Mouse (Mus musculus) intestine, embryonic 15.5 days (tissue): ENCODE measurements around the gene Lcn6. TPM values are rescaled to one million over a fixed set of nuclear protein-coding genes. Genes with fewer than 3 reads are reported as not detected.
"Not testable (repeated sequence)": the region's sequence is repeated elsewhere in the genome, so short reads cannot be mapped to it uniquely, and the experiment has no call there.

ENCODE experiments used
- ATAC-seq: fragments of 200-750 bp; cut with Nextera tagmentation; 2 replicates; pipeline ENCODE4 v1.8.0; 2017; ENCODE audit warnings: moderate TSS enrichment, moderate library complexity
- H3K27ac ChIP-seq: fragments of 300-500 bp; sonication (generic); 2 replicates; pipeline ENCODE4 v1.5.1; 2015; ENCODE audit warnings: mild to moderate bottlenecking, inconsistent platforms
- H3K27me3 ChIP-seq: fragments of 300-500 bp; sonication (generic); replicated peaks from 2 replicates; pipeline ENCODE4 v1.6.1; 2015; ENCODE audit warnings: inconsistent platforms
- H3K36me3 ChIP-seq: fragments of 300-500 bp; sonication (generic); 2 replicates; pipeline ENCODE4 v1.6.1; 2015; ENCODE audit warnings: inconsistent platforms
- H3K4me1 ChIP-seq: fragments of 300-500 bp; sonication (generic); replicated peaks from 2 replicates; pipeline ENCODE4 v1.6.1; 2015; ENCODE audit warnings: inconsistent platforms
- H3K4me2 ChIP-seq: fragments of 300-500 bp; sonication (generic); replicated peaks from 2 replicates; pipeline ENCODE4 v1.6.1; 2015; ENCODE audit warnings: mild to moderate bottlenecking, inconsistent platforms
- H3K4me3 ChIP-seq: fragments of 300-500 bp; sonication (generic); replicated peaks from 2 replicates; pipeline ENCODE4 v1.5.1; 2015; ENCODE audit warnings: inconsistent platforms
- H3K9ac ChIP-seq: fragments of 300-500 bp; sonication (generic); 2 replicates; pipeline ENCODE4 v1.6.1; 2015; ENCODE audit warnings: inconsistent platforms
- H3K9me3 ChIP-seq: fragments of 300-500 bp; sonication (generic); 2 replicates; pipeline ENCODE4 v1.6.1; 2016; ENCODE audit warnings: inconsistent platforms
- WGBS: fragments of 180-500 bp; shearing (Covaris S2); methylation state at CpG from one replicate; pipeline ENCODE4 v1.1.7; 2015; 5-methylcytosine and 5-hydroxymethylcytosine counted together
- polyA plus RNA-seq: library from polyadenylated mRNA; unstranded; fragments of >200 nt; fragmentation: Nextera tagmentation; extraction: Ambion mirVana; gene quantifications from 2 replicates; pipeline ENCODE4 v1.2.1, GENCODE M21; 2015

Gene Lcn6
- polyA plus RNA-seq, 1 experiment from 2014 or later, result not detected

- Histone ChIP-seq H3K4me1 (peaks cover 12% of the 10 kb centered on the region), H3K4me3 (0 out of 2 replicates have a peak overlapping the region, but pooled peaks have one; percentile 8), H3K27ac (no peak overlapping the region), H3K9ac (no peak overlapping the region), H3K9me3 (no peaks in the 10 kb centered on the region), H3K27me3 (no peaks in the 10 kb centered on the region), H3K36me3 (peaks cover 3% of the 10 kb centered on the region; the same call in 1 of the 2 replicates), H3K4me2 (peak overlapping the region; percentile 40)
- WGBS, result 68% methylated on average over 2 of the region's 2 CpGs
- ATAC-seq, result no peak
Observed at GRCm38 (mm10) chr2:25708121-25708520, 31.5 kb downstream of the Lcn6 start.

- not testable (repeated sequence) for H3K9me3 ChIP-seq, H3K27me3 ChIP-seq, ATAC-seq, H3K27ac ChIP-seq, H3K4me3 ChIP-seq, H3K9ac ChIP-seq, H3K36me3 ChIP-seq
- Histone ChIP-seq H3K4me2 (peak overlapping the region; percentile 40; the same call in 1 of the 2 replicates), H3K4me1 (peaks cover 12% of the 10 kb centered on the region)
- 89% methylated on average over 1 of the region's 1 CpGs for WGBS
Observed at GRCm38 (mm10) chr2:25709056-25709455, 32.5 kb downstream of the Lcn6 start.

GRCm38 (mm10) chr2:25709791-25710190 lies 33.2 kb downstream of the Lcn6 start:
- H3K4me3 ChIP-seq, H3K36me3 ChIP-seq, H3K4me2 ChIP-seq, H3K9me3 ChIP-seq, ATAC-seq, H3K9ac ChIP-seq, H3K27ac ChIP-seq, H3K27me3 ChIP-seq: not testable (repeated sequence)
- WGBS, result 66% methylated on average over 2 of the region's 2 CpGs
- peaks cover 12% of the 10 kb centered on the region for H3K4me1 ChIP-seq

- H3K27ac ChIP-seq, result 0 out of 2 replicates have a peak overlapping the region, but pooled peaks have one; percentile 32
- peak; percentile 55 for ATAC-seq
Observed at GRCm38 (mm10) chr2:25711641-25712040, 35.1 kb downstream of the Lcn6 start.

GRCm38 (mm10) chr2:25717222-25717621 lies 40.6 kb downstream of the Lcn6 start:
- H3K9me3 ChIP-seq, result no peaks in the 10 kb centered on the region
- H3K4me2 ChIP-seq, result no peak overlapping the region
- ATAC-seq, result no peak

More at GRCm38 (mm10) chr2:25711641-25712040, 35.1 kb downstream of the Lcn6 start:
- 11% methylated on average over 3 of the region's 3 CpGs for WGBS
- peaks cover 12% of the 10 kb centered on the region for H3K4me1 ChIP-seq
- not testable (repeated sequence) for H3K4me2 ChIP-seq, H3K36me3 ChIP-seq, H3K9me3 ChIP-seq, H3K27me3 ChIP-seq, H3K4me3 ChIP-seq, H3K9ac ChIP-seq

More at GRCm38 (mm10) chr2:25717222-25717621, 40.6 kb downstream of the Lcn6 start:
- no peaks in the 10 kb centered on the region for H3K4me1 ChIP-seq
- no peaks in the 10 kb centered on the region for H3K27me3 ChIP-seq
- H3K9ac ChIP-seq, result no peak overlapping the region
- no peak overlapping the region for H3K27ac ChIP-seq
- H3K36me3 ChIP-seq, result no peaks in the 10 kb centered on the region
- H3K4me3 ChIP-seq, result no peak overlapping the region

Other genes with a start within 250 kb of the Lcn6 start
- 2.8 and 3.7 TPM in 2 replicates for gene Abca2, start 248.1 kb upstream of the Lcn6 start, polyA plus RNA-seq
- 2.2 and 3.0 TPM in 2 replicates for gene Clic3, start 219.9 kb upstream of the Lcn6 start, polyA plus RNA-seq
- gene Paxx, start 215.7 kb upstream of the Lcn6 start, polyA plus RNA-seq, result 28.0 and 33.2 TPM in 2 replicates
- gene Ptgds, start 206.7 kb upstream of the Lcn6 start, polyA plus RNA-seq, result 4.6 and 5.8 TPM in 2 replicates
- gene Lcn12, start 182.9 kb upstream of the Lcn6 start, polyA plus RNA-seq, result not detected in 2 replicates
- gene Fbxw5, start 176.0 kb upstream of the Lcn6 start, polyA plus RNA-seq, result 57.5 and 65.2 TPM in 2 replicates
- gene C8g, start 175.1 kb upstream of the Lcn6 start, polyA plus RNA-seq, result 5.4 and 8.3 TPM in 2 replicates
- 26.7 and 32.4 TPM in 2 replicates for gene Traf2, start 129.8 kb upstream of the Lcn6 start, polyA plus RNA-seq
- gene Edf1, start 118.9 kb upstream of the Lcn6 start, polyA plus RNA-seq, result 339 and 367 TPM in 2 replicates
- gene Mamdc4, start 101.9 kb upstream of the Lcn6 start, polyA plus RNA-seq, result 297 and 389 TPM in 2 replicates
- 163 and 190 TPM in 2 replicates for gene Phpt1, start 101.6 kb upstream of the Lcn6 start, polyA plus RNA-seq
- gene Ajm1, start 95.0 kb upstream of the Lcn6 start, polyA plus RNA-seq, result 1.7 and 2.9 TPM in 2 replicates
- 65.5 and 69.7 TPM in 2 replicates for gene Rabl6, start 68.3 kb upstream of the Lcn6 start, polyA plus RNA-seq
- gene Ccdc183, start 59.1 kb upstream of the Lcn6 start, polyA plus RNA-seq, result 0.13 and 0.16 TPM in 2 replicates
- 22.2 and 23.8 TPM in 2 replicates for gene Tmem141, start 54.8 kb upstream of the Lcn6 start, polyA plus RNA-seq
- 3.5 and 4.7 TPM in 2 replicates for gene Fcna, start 48.8 kb upstream of the Lcn6 start, polyA plus RNA-seq
- not detected in 2 replicates for gene Lcn8, start 23.7 kb upstream of the Lcn6 start, polyA plus RNA-seq
- gene Lcn5, start 18.8 kb upstream of the Lcn6 start, polyA plus RNA-seq, result not detected in 2 replicates
- gene Lcn10, start 5.9 kb downstream of the Lcn6 start, polyA plus RNA-seq, result not detected in 2 replicates
- not detected in 2 replicates for gene Obp2a, start 23.3 kb downstream of the Lcn6 start, polyA plus RNA-seq
- 87.2 and 98.7 TPM in 2 replicates for gene Bmyc, start 30.0 kb downstream of the Lcn6 start, polyA plus RNA-seq
- not detected in 2 replicates for gene Obp2b, start 60.2 kb downstream of the Lcn6 start, polyA plus RNA-seq
- gene Lcn3, start 88.8 kb downstream of the Lcn6 start, polyA plus RNA-seq, result not detected in 2 replicates
- not detected in 2 replicates for gene Lcn11, start 100.2 kb downstream of the Lcn6 start, polyA plus RNA-seq
- gene Gm13539, start 105.5 kb downstream of the Lcn6 start, polyA plus RNA-seq, result not detected in 2 replicates
- gene Glt6d1, start 139.1 kb downstream of the Lcn6 start, polyA plus RNA-seq, result not detected in 2 replicates
- not detected in 2 replicates for gene Lcn9, start 146.4 kb downstream of the Lcn6 start, polyA plus RNA-seq
- not detected in 2 replicates for gene Sohlh1, start 170.5 kb downstream of the Lcn6 start, polyA plus RNA-seq
- gene Kcnt1, start 186.9 kb downstream of the Lcn6 start, polyA plus RNA-seq, result 0.53 and 0.67 TPM in 2 replicates